Mouse (Mus musculus) common myeloid progenitor, adult 5-6 weeks (primary cell): Measurements from ENCODE around the gene Palm3. TPM values are rescaled to one million over a fixed set of nuclear protein-coding genes. Genes with fewer than 3 reads are reported as not detected.
"Not testable (repeated sequence)": the region's sequence is repeated elsewhere in the genome, so short reads cannot be mapped to it uniquely, and the experiment has no call there.

Experiments
- ATAC-seq: replicated peaks from 2 replicates; pipeline ENCODE4 v1.8.0; 2016; ENCODE audit warnings: low read depth, mild to moderate bottlenecking, moderate TSS enrichment, inconsistent platforms; ENCODE audit not compliant: poor library complexity, severe bottlenecking
- total RNA-seq: library from RNA; stranded (forward); fragments of 200-1000, 187-1606 nt; gene quantifications from 2 replicates; pipeline ENCODE4 v1.2.3, GENCODE M21; 2017

Palm3 gene
- not detected in 2 replicates for total RNA-seq

DNA sequence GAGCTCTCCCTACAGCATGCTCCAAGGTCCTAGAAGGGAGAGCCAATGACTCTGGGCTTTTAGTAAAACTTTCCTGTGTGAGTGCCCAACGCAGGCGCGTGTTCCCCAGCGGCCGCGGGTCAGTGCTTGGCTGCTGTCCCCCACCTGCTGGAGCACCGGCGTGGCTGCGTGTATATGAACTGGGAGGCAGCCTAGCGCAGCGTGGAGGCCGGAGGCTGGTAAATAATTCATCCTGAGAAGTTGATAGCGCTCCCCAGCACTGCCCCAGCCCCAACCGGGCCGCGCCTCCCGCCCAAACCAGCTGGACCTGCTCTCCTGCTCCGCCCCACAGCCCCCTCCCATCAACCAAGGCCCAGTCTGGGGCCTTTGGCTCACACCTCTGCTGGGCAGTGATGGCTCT is at the start of gene Palm3:
Gene Palm3 (plus strand): TSS at position 376 of the 400 bp plus-strand sequence.
- ATAC-seq: no peak

DNA sequence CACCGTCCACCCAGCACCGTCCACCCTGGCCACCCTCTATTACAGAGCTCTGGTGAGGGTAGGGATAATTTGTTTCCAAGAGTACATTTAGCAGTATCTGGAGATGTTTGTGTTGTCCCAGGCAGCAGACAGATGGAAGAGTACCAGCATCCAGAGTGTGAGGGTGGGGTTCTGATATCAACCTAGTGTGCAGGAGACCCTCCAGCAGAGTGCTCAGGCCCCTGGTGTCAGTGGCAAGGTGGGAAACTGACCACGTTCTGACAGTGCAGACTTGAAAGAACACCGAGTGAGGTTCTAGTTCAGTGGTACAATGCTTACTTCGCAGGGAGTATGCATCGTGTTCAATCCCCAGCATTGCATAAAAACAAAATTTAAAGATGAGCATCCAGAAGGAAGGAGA is 49.6 kb upstream of the Palm3 start:
- no peak for ATAC-seq

DNA sequence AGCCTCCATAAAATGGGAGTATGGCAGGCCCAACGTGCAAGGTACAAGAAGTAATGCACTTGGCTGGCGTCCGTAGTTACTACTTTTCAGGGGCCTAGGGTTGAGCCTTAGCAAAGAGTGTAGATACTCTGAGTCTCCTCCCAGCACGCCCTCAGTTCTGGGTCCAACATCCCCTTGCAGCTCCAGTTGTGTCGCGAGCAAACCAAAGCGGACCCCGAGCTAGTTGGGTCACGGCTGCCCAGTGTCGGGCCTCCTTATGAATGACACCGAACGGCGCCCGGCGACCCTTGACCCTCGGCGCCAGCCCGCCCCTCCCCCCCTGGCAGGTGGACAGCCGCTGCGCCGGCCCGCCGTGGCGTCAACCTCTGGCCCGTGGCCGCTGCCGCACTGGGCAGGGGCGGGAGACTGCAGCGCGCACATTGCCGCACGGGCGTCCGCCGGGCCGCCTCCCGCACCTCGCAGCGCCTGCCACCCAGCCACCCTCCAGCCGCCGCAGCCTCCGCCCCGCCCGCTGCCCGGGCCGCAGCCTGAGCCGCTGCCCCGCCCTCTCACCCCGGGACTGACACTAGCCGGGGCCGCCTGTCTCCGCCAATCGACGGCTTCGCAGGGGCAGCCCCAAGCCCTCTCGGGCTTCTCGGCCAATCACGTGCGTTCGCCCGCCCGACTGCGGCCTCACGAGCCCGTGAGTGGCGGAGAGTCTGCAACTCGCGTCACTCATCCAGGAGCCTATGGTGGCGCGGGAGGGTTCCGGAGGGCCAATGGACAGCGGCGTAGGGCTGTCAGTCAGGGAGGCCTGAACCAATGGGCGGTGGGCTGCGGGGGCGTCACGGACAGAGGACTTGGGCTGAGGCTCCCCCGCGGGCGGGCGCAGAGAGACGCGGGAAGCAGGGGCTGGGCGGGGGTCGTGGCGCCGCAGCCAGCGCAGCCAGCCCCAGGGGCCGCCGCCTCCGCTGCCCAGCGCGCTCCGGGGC is 48.8 kb upstream of the Palm3 start, which contains the start of gene Prkaca:
Gene Prkaca (plus strand): TSS at position 844 of the 971 bp plus-strand sequence.
- peak; percentile 98 for ATAC-seq

DNA sequence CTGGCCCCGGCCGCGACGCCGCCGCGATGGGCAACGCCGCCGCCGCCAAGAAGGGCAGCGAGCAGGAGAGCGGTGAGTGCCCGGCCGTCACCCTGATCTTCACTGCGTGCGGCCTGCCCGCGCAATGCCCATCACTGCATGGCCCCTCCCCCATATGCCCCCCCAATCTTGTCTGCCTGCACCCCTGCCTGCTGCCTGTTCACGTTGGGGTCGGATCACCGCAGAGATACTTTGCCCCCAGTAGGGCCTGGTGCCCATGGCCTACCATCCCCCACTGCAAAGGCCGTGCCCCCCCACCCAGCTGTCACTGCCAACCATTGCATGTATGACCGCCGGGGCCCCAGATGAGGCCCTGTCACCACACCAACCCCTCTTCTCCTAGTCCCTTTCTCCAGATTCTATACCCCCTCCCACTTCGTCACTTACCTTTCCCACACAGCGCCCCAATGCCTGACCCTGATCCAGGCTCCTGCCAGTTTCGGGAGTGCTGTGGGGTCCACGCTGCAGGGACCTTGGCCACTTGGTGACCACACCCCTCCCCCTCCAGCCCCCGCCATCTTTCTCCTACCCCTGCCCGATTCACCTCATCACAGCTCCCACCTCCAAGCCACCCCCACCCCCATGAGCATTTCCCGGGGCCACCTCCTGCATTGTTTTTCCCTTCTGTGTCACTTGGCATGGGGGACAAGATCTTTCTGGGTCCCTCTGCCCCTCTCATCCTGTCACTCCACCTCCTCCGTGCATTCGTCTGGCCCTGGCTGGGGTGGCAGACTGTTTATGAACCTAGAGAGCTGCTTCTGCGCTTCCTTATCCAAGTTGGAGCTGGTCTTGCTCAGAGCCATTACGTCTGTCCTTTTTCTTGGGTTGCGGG is 47.9 kb upstream of the Palm3 start:
- no peak for ATAC-seq

DNA sequence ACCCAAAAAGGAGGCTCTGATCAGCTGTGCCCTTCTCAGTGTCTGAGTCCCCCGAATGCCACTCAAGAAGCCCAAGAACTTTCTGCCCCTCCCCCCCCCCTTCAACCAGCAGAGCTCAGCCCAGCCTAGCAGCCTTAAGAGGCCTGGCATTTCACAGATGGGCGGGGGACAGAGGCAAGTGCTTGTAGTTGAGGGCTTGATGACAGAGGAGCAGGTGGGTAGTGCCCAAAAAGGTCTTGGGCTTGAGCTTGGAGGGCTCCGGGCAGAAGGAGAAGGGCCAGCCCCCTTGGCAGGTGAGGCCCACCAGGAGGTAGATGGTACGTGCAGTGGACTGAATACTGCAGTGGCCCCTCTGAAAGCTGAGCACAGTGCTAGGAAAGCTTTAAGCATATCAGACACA is 46.8 kb upstream of the Palm3 start:
- no peak for ATAC-seq

DNA sequence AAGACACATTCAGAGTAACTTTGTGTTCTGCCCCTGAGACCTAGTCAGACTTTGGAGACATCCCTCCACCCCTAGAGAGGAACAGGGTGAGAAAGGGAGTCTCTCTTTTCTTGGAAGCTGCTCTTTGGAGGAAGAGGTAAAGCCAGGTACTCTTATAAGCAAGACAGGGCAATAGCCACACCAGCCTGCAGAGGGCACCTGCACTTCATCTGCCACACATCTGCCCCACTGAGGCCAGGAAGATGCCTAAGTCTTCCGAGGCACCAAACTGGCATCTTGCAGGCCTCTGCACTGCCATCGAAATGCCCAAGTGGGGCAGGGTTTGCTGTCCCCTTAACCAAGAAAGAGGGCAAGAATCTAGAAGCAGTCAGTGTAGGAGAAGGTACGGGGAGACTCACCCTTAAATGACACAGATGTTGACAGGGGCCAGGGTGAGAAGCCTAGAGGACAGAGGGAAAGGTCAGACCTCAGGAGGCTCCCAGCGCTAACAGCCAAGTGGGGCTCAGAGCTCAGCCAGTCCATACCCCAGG is 45.1 kb upstream of the Palm3 start:
- no peak for ATAC-seq

DNA sequence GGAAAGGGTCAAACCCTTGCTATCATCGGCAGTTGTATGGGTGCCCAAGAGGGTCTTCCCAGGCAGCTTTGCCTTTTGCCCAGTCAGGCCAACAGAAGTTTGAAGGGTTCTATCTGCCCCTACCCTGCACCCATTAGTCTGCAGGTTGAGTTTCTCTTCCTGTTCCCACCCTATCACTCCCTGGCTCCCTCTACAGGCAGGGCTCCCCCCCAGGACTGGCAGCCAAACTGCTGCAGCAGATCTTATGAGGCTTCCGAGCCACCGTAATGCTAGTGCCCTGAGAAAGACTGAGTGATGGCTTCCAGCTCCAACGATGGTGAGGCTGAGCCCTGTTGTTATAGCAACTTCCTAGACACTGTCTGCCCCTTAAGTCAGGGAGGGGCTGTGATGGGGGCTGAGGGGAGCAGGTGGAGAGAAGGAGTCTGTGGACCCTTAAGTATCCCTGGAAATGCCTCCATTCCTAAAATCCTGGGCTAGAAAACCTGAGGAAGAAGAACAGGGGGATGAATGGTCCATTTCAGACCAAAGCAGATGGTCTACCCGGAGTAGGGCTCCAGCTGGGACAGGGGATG is 44.4 kb upstream of the Palm3 start:
- ATAC-seq: no peak

DNA sequence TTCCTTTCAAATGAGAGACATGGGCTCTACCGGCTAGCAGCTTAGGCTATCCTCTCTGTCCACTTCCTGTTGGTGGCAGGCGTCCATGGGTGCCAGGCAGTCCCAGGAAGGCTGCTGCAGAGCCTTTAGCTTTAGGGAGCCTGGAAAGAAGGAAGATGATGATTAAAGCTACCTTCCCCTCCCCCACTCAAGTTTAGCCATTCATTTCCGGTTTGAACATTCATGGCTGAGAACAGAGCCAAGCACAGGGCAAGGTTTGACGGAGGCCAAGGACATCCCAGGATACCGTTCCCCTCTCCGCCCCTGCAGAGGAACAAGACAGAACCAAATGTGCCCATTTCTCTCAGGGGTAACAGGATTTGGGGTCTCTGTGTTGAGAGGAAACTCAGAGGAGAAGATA is 43.6 kb upstream of the Palm3 start:
- no peak for ATAC-seq

DNA sequence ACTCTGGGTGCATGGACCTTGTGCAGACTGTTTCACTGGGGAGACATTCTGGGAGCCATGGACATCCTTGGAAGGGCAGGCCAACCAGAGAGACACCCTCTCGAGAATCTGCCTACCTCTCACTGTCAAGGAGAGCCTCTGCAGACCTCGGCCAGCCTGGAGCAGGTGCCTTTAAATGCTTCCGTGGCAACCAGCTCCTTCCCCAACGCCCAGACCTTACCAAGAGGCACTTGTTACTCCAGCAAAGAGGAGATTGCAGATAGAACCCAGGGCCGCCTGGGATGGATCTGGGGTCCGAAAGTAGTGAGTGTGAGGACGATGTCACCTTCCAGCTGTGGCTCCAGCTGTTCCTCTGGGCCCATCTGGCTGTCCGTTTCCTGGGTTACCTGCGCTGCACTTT is 43.1 kb upstream of the Palm3 start:
- ATAC-seq: no peak

DNA sequence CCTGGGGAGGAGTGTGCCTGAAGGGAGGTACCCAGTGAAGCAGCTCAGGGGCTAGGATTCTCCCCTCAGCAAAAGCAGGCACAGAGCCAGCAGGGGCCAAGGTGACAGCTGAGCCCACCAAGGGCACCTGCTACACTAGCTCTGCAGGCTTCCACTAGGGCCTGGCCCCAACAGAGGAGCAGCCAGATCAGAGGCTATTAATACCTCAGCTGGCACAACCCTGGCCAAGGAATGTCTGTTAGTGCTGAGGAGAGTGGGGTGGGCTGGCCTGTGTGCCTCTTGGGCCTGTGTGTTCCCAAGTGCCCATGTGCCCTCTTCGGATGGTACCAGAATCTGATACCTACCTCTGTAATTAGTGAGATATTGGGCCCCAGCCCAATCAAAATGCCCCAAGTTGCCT is 41.0 kb upstream of the Palm3 start:
- no peak for ATAC-seq

DNA sequence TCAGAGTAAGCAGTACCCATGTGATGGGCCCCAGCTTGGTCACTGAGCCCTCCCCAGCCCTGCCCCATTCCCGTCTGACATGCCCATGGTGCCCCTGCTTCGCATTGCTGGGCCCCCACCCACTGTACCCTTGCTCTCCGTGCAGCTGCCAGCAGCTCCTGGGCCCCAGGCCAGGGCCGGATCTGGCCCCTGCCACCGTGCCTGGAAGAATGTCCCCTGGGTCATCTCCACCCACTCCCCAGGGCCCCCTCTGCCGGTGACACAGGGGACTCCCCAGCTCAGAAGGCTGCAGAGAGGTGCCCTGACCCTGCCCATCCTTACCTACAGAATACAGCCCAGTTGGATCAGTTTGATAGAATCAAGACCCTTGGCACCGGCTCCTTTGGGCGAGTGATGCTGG is 40.4 kb upstream of the Palm3 start:
- ATAC-seq: no peak

DNA sequence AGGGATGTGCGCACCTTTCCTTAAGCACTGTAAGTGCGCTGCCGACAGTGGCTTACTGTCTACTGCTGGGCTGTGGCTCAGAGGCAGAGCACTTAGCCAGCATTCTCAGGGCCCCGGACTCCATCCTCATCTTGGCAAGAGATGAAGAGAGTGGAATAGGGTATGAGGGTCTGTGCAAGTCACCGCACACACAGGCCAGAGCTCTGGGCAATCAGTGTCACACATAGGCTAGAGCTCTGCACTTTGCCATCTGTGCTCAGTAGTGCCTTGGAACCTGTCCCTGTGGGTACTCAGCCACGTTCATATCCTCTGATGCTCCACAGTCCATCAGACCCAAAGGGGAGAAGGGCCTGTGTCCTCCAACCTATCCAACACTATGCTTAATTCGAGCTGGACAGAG is 39.7 kb upstream of the Palm3 start:
- ATAC-seq: no peak

DNA sequence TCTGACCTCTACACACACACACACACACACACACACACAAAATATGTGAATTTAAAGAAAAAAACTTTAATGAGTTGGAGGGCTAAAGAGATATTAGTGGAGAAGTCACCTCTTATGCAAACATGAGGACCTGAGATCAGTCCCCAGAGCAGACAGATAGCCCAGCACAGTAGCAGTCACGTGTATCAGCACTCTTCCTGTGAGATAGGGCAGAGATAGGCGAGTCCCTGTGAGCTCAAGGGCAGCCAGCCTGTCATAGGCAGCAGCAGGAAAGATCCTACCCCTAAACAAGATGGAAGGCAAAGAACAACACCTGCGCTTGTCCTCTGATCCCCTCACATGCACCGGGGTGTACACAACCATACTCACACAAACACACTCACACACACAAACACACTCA is 38.8 kb upstream of the Palm3 start:
- ATAC-seq: no peak

DNA sequence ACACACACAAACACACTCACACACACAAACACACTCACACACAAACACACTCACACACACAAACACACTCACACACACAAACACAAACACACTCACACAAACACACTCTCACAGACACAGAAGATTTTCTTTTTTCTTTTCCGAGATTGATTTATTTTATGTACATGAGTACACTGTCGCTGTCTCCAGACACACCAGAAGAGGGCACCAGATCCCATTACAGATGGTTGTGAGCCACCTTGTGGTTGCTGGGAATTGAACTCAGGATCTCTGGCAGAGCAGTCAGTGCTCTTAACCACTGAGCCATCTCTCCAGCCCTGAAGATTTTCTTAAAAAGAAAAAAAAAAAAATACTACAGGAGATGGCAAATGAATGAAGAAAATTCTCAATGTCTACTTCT is 38.0 kb upstream of the Palm3 start:
- ATAC-seq: not testable (repeated sequence)

DNA sequence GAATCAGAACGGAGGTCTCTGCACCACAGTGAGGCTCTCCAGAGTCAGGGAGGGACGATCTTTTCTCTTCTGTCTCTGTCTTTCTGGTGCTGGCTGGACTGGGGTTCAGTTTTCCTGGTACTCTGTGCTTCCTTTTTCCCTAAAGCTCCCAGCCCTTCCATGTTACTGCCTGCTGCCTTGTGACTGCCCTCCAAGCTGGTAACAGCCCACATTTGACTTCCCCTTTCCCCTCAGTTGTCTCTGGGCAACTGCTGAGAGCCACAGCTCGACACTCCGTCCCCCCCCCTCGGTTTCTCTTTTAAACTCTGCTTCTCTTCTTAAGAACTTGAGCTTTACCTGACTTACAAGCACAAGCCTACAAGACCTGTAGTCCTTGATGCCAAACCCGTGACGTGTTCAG is 32.0 kb upstream of the Palm3 start:
- peak; percentile 88 for ATAC-seq

DNA sequence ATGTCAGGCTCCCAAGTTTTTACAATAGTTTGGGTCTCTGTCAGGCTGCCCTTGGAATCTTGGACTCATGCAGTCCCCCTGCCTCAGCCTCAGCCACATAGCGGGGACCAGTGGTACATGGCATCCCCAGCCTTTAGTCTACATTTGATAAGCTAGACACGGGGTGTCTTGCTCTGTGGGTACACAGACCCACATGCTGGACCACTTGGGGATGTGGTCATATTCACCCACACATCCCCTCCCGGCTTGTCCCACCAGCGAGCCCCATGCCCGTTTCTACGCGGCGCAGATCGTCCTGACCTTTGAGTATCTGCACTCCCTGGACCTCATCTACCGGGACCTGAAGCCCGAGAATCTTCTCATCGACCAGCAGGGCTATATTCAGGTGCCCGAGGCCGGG is 31.1 kb upstream of the Palm3 start:
- ATAC-seq: no peak

DNA sequence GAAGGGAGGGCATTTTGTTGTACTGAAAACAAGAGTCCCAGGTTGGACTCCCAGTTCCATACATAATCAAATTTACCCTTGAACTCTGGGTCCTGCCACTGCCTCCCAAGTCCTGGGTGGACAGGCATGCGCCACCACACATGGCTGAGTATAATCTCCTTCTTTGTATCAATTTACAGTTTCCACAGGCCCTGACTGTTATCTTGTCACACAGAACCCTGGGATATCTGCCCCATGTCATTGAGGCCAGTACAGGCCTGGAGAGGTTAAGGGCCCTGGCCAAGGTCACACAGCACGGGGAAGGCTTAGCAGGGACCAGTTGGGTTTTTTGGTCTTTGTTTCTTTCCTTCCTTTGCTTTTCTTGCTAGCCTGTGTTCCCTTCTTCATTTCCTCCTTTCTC is 28.8 kb upstream of the Palm3 start:
- no peak for ATAC-seq

DNA sequence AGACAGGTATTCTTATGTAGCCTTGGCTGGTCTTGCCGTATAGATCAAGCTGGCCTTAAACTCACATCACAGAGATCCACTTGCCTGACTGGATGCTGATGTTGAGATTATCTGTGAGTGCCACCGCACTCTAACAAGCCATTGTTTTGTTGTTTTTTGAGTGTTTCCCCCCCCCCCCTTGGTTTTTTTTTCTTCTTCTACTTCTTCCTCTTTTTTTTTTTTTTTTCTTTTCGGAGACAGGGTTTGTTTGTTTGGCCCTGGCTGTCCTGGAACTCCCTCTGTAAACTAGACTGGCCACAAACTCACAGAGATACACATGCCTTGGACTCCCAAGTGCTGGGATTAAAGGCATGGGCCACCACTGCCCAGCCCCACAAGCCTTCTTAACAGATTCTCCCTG is 27.2 kb upstream of the Palm3 start:
- no peak for ATAC-seq

DNA sequence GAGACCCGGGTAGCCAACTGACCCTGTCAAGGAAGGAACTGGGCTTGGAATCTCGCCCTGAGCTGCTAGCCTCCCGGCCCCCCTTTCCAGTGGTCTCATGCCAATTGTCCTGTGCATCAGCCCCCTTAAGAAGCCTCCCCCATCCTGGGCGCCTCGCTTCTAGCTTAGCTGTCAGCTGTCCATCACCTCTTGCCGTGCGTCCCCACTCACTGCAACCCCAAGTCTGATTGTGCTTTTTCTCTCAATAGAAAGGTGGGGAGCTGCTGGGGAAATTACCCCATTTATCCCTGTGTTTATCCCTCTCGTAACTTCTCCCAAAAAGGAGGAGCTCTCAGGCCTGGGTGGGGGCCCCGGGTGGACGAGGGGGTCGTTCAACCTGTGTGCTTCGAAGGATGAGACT is 25.3 kb upstream of the Palm3 start:
- no peak for ATAC-seq
